Mouse (Mus musculus) liver, embryonic 13.5 days (tissue): ENCODE measurements around the gene Gm867. TPM values are rescaled to one million over a fixed set of nuclear protein-coding genes. Genes with fewer than 3 reads are reported as not detected.
A peak's percentile ranks its signal among the peaks of the same experiment; 100 is the strongest.

Experiments
- ATAC-seq: fragments of 200-750 bp; cut with Nextera tagmentation; 2 replicates; pipeline ENCODE4 v1.8.0; 2017; ENCODE audit warnings: low read depth, mild to moderate bottlenecking, moderate number of reproducible peaks, moderate library complexity
- DNase-seq: peaks from one replicate; pipeline ENCODE4 v3.0.0; 2022
- H3K27ac ChIP-seq: fragments of 300-500 bp; sonication (generic); 2 replicates; pipeline ENCODE4 v1.5.1; 2015; ENCODE audit warnings: moderate library complexity, mild to moderate bottlenecking, inconsistent platforms
- H3K27me3 ChIP-seq: fragments of 300-500 bp; sonication (generic); 2 replicates; pipeline ENCODE4 v1.6.1; 2015; ENCODE audit warnings: mild to moderate bottlenecking, inconsistent platforms
- H3K36me3 ChIP-seq: fragments of 300-500 bp; sonication (generic); 2 replicates; pipeline ENCODE4 v1.6.1; 2015; ENCODE audit warnings: mild to moderate bottlenecking, inconsistent platforms
- H3K4me1 ChIP-seq: fragments of 300-500 bp; sonication (generic); replicated peaks from 2 replicates; pipeline ENCODE4 v1.6.1; 2015; ENCODE audit warnings: inconsistent platforms
- H3K4me2 ChIP-seq: fragments of 300-500 bp; sonication (generic); 2 replicates; pipeline ENCODE4 v1.6.1; 2015; ENCODE audit warnings: inconsistent platforms, mild to moderate bottlenecking, moderate library complexity
- H3K4me3 ChIP-seq: fragments of 300-500 bp; sonication (generic); replicated peaks from 2 replicates; pipeline ENCODE4 v1.5.1; 2015; ENCODE audit warnings: mild to moderate bottlenecking, inconsistent platforms
- H3K9ac ChIP-seq: fragments of 300-500 bp; sonication (generic); 2 replicates; pipeline ENCODE4 v1.6.1; 2015; ENCODE audit warnings: mild to moderate bottlenecking, inconsistent platforms
- H3K9me3 ChIP-seq: fragments of 300-500 bp; sonication (generic); replicated peaks from 2 replicates; pipeline ENCODE4 v1.6.1; 2016; ENCODE audit warnings: inconsistent platforms
- WGBS: fragments of 180-500 bp; shearing (Covaris S2); methylation state at CpG from one replicate; pipeline ENCODE4 v1.1.7; 2015; ENCODE audit not compliant: insufficient replicate concordance; 5-methylcytosine and 5-hydroxymethylcytosine counted together
- polyA plus RNA-seq: library from polyadenylated mRNA; unstranded; fragments of >200 nt; fragmentation: Nextera tagmentation; extraction: Ambion mirVana; gene quantifications from 2 replicates; pipeline ENCODE4 v1.2.1, GENCODE M21; 2015

Gm867 gene
- polyA plus RNA-seq, 1 experiment from 2014 or later: 25.1 TPM

DNA sequence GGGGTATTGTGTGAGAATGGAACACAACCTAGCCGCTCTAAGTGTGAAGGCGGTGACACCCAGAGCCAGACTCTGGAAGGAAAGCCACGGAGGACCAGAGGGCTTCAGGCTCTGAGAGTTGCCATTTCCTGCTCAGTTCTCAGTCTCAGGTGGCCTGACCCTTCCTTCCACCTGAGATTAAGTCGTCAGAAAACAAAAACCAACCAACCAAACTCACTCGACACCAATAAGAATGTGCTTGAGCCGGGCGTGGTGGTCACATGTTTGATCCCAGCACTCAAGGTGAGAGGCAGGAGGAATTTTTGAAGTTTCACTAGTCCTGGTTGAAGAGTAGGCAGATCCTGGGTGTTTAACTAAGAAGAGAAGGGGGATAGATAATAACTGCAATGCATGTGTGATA is 5.4 kb upstream of the Gm867 start:
- no peak overlapping the region for H3K9ac ChIP-seq
- ATAC-seq: no peak
- no peak overlapping the region for H3K27ac ChIP-seq
- no peak overlapping the region for H3K4me2 ChIP-seq
- H3K9me3 ChIP-seq: no peaks in the 10 kb centered on the region
- peaks cover 42% of the 10 kb centered on the region for H3K27me3 ChIP-seq
- 70% methylated on average over 7 of the region's 7 CpGs for WGBS
- no peak overlapping the region for H3K4me3 ChIP-seq
- H3K36me3 ChIP-seq: no peaks in the 10 kb centered on the region
- DNase-seq: no peak
- peaks cover 21% of the 10 kb centered on the region for H3K4me1 ChIP-seq

DNA sequence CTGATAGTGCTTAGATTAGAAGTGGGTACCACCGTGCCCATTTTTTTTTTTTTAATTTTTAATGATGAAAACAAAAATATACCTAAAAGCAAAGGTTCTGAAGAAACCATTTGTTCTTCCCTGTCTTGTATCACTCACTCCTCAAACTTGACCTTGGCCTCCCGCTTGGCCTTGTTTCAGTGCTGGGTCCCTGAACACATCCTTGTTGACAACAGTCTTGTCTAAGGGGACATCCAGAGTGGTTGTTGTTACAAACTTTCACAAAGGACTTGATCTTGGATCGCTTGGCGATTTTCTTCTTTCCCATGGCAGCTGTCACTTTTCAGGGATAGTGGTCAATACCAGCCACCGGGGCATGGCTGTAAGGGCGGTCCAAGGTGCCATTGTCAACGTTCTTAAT is 4.7 kb upstream of the Gm867 start:
- peaks cover 21% of the 10 kb centered on the region for H3K4me1 ChIP-seq
- no peaks in the 10 kb centered on the region for H3K9me3 ChIP-seq
- no peak for DNase-seq
- 81% methylated on average over 7 of the region's 7 CpGs for WGBS
- no peak overlapping the region for H3K27ac ChIP-seq
- no peaks in the 10 kb centered on the region for H3K36me3 ChIP-seq
- no peak overlapping the region for H3K9ac ChIP-seq
- ATAC-seq: no peak
- H3K27me3 ChIP-seq: peaks cover 35% of the 10 kb centered on the region
- H3K4me2 ChIP-seq: no peak overlapping the region
- H3K4me3 ChIP-seq: no peak overlapping the region

DNA sequence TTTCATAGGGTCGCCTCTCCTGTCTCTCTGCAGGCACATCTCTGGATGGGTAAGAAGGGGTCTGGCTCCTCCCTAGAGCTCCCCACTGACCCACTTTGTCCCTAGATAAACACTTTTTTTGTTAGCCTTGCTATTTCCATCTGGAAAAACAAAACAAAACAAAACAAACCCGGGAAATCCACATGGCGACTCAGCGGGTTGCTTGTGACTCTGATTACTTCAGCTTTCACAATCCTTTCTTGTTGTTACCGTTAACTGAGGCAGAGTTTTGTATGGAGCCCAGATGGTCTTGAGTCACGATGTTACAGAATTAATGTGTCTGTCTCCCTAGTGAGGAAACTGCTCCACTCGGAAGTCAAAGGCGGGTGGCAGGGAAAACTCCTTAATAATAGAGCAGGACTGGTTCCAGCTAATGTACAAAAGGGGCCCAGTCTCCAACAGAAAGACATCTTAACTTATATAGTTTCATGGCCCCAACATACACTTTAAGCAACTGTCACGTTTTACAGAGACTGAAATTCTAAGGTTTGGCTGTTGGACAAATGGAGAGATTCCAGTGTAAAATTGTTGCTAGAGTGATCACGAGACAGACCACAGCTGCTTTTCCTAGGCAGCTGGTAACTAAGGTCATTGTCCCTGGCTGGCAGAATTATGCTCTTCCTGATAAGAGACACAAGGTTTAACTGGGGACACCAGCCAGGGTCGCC is 3.7 kb upstream of the Gm867 start:
- no peak for DNase-seq
- Histone ChIP-seq H3K4me1 (peaks cover 31% of the 10 kb centered on the region), H3K9me3 (no peaks in the 10 kb centered on the region), H3K27ac (no peak overlapping the region), H3K4me3 (no peak overlapping the region), H3K27me3 (peaks cover 25% of the 10 kb centered on the region), H3K36me3 (peaks cover 2% of the 10 kb centered on the region; the same call in 1 of the 2 replicates), H3K9ac (no peak overlapping the region), H3K4me2 (no peak overlapping the region)
- 49% methylated on average over 11 of the region's 11 CpGs for WGBS
- no peak for ATAC-seq

DNA sequence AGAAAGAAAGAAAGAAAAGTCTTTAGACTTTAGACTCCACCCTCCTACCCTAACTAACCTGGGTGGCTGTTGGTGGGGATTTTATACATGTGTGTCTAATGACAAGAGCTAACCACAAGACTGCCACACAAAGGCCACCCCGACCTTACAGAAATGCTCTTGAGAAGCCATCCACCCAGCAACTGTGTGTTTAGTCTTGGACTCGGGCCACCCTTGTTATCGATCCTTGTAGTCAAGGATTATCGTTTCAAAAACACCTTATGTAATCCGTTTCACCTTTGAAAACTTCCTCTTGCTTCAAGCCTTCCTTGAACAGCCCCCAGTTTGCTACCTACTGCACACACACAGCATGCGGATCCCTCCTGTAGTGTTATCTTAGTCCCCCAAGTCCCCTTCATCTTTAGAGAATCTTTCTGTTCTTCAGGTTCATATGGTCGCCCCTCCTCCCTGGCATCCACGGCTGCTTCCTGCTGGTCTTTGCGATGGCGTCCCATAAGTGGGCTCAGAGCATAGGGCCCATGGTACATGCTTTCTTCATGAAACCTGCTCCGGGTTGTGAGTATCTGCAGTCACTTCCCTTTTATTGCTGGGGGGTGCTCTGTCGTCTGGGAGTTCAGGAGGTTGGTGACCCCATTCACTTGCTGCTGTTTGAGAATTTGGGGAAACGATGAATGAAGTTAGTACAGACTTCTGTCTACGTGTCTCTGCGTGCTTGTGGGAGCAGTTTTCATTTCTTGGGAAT is 2.4 kb upstream of the Gm867 start, which contains the start of gene Vpreb3:
TSS of gene Vpreb3 (plus strand) at position 322 of the 742 bp plus-strand sequence.
- peaks cover 5% of the 10 kb centered on the region for H3K36me3 ChIP-seq
- no peak within 1 kb of the TSS for H3K4me3 ChIP-seq
- WGBS: 60% methylated on average over 15 of the region's 15 CpGs
- H3K27ac ChIP-seq: no peak within 1 kb of the TSS
- H3K4me1 ChIP-seq: peaks cover 40% of the 10 kb centered on the region
- H3K27me3 ChIP-seq: peaks cover 12% of the 10 kb centered on the region
- no peak for DNase-seq
- no peak within 1 kb of the TSS for H3K9ac ChIP-seq
- H3K9me3 ChIP-seq: no peaks in the 10 kb centered on the region
- no peak within 1 kb of the TSS for H3K4me2 ChIP-seq
- ATAC-seq: no peak

DNA sequence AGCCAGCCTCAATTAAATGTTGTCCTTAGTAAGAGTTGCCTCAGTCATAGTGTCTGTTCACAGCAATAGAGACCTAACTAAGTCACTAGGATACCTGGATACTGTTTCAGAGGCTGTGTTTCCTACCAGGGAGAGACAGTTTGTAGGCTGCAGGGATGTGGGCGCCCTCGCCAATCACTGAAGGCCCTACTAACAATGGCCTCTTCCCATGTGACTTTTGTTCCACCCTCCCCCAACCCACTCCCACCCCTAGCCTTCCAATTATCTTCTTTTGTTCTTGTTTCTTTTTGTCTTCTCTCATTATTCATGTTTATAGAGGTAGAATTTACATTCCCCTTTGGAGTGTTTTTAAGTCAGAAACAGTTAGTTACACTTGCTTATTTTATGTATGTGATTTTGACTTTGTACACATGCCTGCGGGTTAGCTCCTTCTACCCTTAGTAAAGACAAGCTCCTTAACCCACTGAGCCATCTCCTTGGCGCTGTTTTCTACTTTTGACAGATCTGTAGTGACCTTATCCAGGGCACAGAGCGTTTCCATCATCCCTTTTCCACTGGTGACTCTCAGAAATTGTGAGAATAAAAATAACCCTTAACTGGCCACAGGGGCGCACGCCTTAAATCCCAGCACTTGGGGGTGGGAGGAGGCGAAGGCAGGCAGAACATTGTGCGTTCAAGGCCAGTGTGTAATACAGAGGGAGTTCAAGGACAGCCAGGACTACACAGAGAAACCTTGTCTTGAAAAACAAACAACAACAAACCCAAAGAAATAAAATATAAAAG is 761 bp upstream of the Gm867 start:
- H3K4me1 ChIP-seq: peaks cover 57% of the 10 kb centered on the region
- peak overlapping the region; percentile 95 for H3K27ac ChIP-seq
- H3K9me3 ChIP-seq: no peaks in the 10 kb centered on the region
- 78% methylated on average over 9 of the region's 9 CpGs for WGBS
- H3K27me3 ChIP-seq: peaks cover 6% of the 10 kb centered on the region
- H3K4me3 ChIP-seq: no peak overlapping the region
- H3K4me2 ChIP-seq: no peak overlapping the region
- H3K9ac ChIP-seq: 0 out of 2 replicates have a peak overlapping the region, but pooled peaks have one; percentile 85
- peaks cover 16% of the 10 kb centered on the region for H3K36me3 ChIP-seq
- no peak for ATAC-seq
- DNase-seq: no peak

DNA sequence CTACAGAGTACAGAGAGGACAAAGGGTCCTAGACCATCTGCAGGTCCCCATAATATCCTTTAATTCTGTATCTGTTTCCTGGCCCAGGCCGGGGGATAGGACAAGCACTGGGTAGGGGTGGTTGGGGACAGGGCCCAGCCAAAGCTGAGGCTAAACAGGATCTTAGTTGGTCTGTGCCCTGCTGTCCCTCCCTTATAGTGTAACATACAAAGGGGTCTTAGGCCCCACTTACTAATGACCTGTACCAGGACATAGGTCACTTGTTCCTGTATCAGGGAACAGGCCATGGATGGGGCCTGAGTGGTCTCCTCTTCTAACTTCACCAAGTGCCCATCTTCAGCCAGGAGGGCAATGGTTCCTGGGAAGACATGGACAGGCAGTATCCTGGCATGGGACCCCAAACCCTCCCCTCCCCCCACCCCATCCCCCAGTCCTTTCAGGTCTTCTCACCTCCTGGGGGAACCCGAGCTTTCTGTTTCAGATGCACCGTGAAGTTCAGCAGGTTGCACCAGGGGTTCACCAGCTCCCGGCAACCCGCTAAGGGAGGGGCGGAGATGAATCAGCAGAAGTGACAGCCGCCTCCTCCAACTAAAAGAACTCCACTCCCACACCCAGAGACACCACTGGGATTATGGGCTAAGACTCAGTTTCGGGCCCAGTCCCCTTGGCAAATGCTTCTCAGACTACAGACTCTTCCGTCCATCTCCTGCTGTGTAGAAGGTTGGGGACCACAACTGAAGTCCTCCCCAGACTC is 814 bp downstream of the Gm867 start:
- H3K9me3 ChIP-seq: no peaks in the 10 kb centered on the region
- WGBS: 28% methylated on average over 9 of the region's 9 CpGs
- peak overlapping the region; percentile 95 for H3K27ac ChIP-seq
- H3K4me3 ChIP-seq: peak overlapping the region; percentile 80
- peaks cover 70% of the 10 kb centered on the region for H3K4me1 ChIP-seq
- H3K27me3 ChIP-seq: peaks cover 4% of the 10 kb centered on the region
- ATAC-seq (peak; percentile 80), DNase-seq (peak; percentile 77)
- peaks cover 16% of the 10 kb centered on the region for H3K36me3 ChIP-seq
- peak overlapping the region; percentile 94 for H3K4me2 ChIP-seq
- H3K9ac ChIP-seq: peak overlapping the region; percentile 85

DNA sequence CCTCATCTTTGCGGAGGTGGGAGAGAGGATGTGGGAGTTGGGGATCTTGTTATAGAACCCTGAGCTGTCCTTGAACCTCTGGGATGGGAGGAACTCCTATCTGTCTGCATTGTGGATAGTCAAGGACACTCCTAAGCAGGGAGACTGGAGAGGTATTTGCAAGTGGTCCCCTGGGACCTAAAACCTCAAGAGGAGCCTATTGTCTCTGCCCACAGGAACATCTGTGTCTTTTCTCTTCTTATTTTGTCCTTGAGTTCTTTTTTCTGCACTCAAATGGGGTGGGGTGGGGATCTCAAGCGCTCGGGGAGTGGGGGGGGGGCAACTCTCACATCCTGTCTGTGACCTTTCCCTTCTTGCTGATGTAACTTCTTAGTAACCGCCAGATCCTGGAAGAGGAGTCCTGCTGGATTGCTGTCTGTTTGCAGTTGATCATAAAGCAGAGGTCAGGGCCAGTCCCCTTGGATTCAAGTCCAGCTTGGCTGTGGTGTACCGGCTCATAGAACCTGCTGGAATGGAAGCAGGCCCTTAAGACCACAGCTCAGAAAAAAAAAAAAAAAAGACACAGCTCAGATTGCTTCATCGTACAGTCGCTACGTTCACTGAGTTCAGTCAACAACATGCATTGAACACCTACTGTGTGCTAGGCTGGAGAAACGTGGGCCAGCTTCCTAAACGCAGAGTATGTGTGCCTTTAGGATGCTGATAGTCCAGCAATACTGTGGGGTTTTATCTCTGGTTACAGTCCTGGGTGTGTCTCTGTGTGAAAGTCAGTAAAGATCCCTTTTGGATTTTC is 2.4 kb downstream of the Gm867 start:
- no peaks in the 10 kb centered on the region for H3K9me3 ChIP-seq
- peak overlapping the region; percentile 95 for H3K27ac ChIP-seq
- peaks cover 65% of the 10 kb centered on the region for H3K4me1 ChIP-seq
- peaks cover 16% of the 10 kb centered on the region for H3K36me3 ChIP-seq
- peak overlapping the region; percentile 88 for H3K9ac ChIP-seq
- H3K4me3 ChIP-seq: peak overlapping the region; percentile 80
- DNase-seq (no peak), ATAC-seq (peak; percentile 74)
- peak overlapping the region; percentile 94 for H3K4me2 ChIP-seq
- 43% methylated on average over 10 of the region's 10 CpGs for WGBS
- H3K27me3 ChIP-seq: peaks cover 16% of the 10 kb centered on the region

DNA sequence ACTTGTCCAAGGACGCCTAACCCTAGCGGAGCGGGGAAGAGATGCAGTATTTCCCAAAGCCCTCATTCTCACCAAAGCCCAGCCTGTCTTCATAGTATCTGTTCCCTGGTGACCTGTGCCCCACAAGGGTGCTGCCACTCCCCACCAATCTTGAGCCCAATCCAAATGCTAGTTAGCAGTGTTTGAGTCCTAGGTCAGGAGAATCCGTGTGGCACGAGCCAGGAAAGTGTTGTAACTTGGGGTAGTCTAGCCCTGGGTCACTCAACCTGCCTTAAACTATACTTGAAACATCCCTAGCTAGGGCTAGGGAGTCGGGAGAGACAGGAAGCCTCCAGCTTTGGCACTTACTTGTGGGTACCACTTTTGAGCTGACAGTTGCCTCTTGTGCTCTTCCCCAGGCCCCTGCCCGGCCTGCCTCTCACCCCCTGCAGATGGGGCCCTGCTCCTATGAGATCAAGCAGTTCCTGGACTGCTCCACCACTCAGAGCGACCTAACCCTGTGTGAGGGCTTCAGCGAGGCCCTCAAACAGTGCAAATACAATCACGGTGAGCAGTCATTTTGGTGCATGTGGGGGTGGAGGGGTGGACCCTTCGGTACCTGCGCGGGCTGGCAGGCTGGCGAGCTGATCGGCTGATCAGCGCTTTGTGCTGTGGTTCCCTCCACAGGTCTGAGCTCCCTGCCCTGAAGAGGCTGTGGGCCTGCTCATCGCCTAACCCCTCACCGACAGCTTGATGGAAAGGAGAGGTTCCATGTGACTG is 3.4 kb downstream of the Gm867 start:
- 62% methylated on average over 18 of the region's 18 CpGs for WGBS
- DNase-seq (no peak), ATAC-seq (no peak)
- H3K4me2 ChIP-seq: peak overlapping the region; percentile 94
- no peaks in the 10 kb centered on the region for H3K9me3 ChIP-seq
- peak overlapping the region; percentile 88 for H3K9ac ChIP-seq
- peaks cover 25% of the 10 kb centered on the region for H3K27me3 ChIP-seq
- peaks cover 74% of the 10 kb centered on the region for H3K4me1 ChIP-seq
- peaks cover 16% of the 10 kb centered on the region for H3K36me3 ChIP-seq
- peak overlapping the region; percentile 80 for H3K4me3 ChIP-seq
- H3K27ac ChIP-seq: peak overlapping the region; percentile 95

DNA sequence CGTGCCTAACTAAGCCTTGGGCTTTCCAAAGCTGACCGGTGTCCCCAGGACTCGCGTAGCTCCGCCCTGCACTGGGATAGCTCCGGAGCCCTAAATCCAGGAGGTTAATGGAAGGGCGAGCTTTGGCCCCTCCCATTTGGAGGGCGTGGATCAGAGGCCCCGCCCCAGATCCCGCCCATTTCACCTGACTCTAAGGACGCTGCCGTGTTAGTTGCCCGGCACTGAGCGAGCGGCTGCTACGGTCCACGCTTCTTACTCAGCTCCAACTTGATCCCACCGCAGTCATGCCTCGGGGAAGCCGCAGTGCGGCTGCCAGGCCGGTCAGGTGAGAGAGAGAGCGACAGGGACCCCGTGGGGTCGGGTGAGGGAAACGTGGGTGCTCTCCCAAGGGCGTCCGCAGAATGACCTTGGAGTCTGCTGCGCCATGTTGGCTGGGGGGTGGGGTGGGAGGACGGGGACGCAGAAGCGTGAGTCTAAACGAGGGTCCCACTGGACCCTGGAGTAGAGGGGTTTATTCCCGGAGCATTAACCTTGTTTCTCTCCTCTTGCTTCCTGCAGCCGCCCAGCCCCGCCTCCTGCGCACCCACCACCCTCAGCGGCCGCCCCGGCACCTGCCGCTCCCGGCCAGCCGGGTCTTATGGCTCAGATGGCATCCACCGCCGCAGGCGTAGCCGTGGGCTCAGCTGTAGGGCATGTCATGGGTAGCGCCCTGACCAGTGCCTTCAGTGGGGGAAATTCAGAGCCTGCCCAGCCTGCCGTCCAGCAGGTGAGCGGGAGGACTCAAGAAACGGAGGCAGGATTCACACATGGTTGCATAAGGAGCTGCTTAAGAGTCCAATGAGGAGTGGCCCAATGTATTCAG is 4.6 kb downstream of the Gm867 start, which contains the start of gene Mmp11:
TSS of gene Mmp11 (minus strand) at position 817 of the 862 bp plus-strand sequence.
- no peaks in the 10 kb centered on the region for H3K9me3 ChIP-seq
- peak within 1 kb of the TSS; percentile 80 for H3K4me3 ChIP-seq
- peaks cover 34% of the 10 kb centered on the region for H3K27me3 ChIP-seq
- peaks cover 16% of the 10 kb centered on the region for H3K36me3 ChIP-seq
- 2% methylated on average over 51 of the region's 51 CpGs for WGBS
- peak; percentile 74 for ATAC-seq
- peak; percentile 69 for DNase-seq
- peak within 1 kb of the TSS; percentile 95 for H3K27ac ChIP-seq
- peak within 1 kb of the TSS; percentile 88 for H3K9ac ChIP-seq
- peaks cover 81% of the 10 kb centered on the region for H3K4me1 ChIP-seq
- peak within 1 kb of the TSS; percentile 94 for H3K4me2 ChIP-seq
